Mouse (Mus musculus) hindbrain, embryonic 10.5 days (tissue): ENCODE data around the gene Kcp. TPM values are rescaled to one million over a fixed set of nuclear protein-coding genes. Genes with fewer than 3 reads are reported as not detected.

ENCODE experiments used
- DNase-seq: peaks from one replicate; pipeline ENCODE4 v3.0.0-alpha.2; 2017; ENCODE audit warnings: low spot score
- H3K27ac ChIP-seq: fragments of 300-500 bp; sonication (generic); 2 replicates; pipeline ENCODE4 v1.5.1; 2016; ENCODE audit warnings: mild to moderate bottlenecking, moderate library complexity
- H3K27me3 ChIP-seq: fragments of 300-500 bp; sonication (generic); 2 replicates; pipeline ENCODE4 v1.6.1; 2016; ENCODE audit warnings: mild to moderate bottlenecking; ENCODE audit not compliant: poor library complexity, insufficient read depth, severe bottlenecking
- H3K36me3 ChIP-seq: fragments of 300-500 bp; sonication (generic); 2 replicates; pipeline ENCODE4 v1.6.1; 2016; ENCODE audit warnings: mild to moderate bottlenecking, moderate library complexity
- H3K4me1 ChIP-seq: fragments of 300-500 bp; sonication (generic); replicated peaks from 2 replicates; pipeline ENCODE4 v1.6.1; 2016; ENCODE audit warnings: mild to moderate bottlenecking
- H3K4me3 ChIP-seq: fragments of 300-500 bp; sonication (generic); 2 replicates; pipeline ENCODE4 v1.5.1; 2016; ENCODE audit warnings: mild to moderate bottlenecking, moderate library complexity
- H3K9me3 ChIP-seq: fragments of 300-500 bp; sonication (generic); 2 replicates; pipeline ENCODE4 v1.6.1; 2016; ENCODE audit warnings: mild to moderate bottlenecking, moderate library complexity
- WGBS: fragments of 180-500 bp; shearing (Covaris S2); methylation state at CpG from one replicate; pipeline ENCODE4 v1.1.7; 2016; 5-methylcytosine and 5-hydroxymethylcytosine counted together
- polyA plus RNA-seq: library from polyadenylated mRNA; unstranded; fragments of >200 nt; fragmentation: Nextera tagmentation; extraction: Ambion mirVana; gene quantifications from 2 replicates; pipeline ENCODE4 v1.2.1, GENCODE M21; 2016

Gene Kcp
- polyA plus RNA-seq, 1 experiment from 2014 or later, result 13.5 TPM

DNA sequence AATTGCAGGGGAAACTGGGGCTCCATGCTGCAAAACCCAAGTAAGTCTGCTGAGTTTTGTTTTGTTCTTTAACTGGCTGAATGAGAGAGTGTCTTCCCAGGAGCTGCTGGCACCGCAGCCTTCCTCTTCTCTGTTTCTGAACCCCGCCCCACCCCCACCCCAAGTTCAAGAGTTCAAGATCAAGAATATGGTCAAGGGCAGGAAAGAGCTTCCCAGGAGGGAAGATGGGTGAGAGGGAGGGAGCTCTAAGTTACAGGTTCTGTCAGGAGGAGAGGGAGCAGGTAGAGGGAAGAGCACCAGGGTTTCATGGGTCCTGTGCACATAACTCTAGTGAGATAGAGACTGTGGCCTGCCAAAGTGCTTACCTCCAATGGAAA, 21.7 kb upstream of the Kcp start:
- DNase-seq, result no peak
- H3K4me1 ChIP-seq, result peaks cover 36% of the 10 kb centered on the region
- H3K4me3 ChIP-seq, result no peak overlapping the region
- peaks cover 72% of the 10 kb centered on the region for H3K27me3 ChIP-seq
- peaks cover 4% of the 10 kb centered on the region; the same call in 1 of the 2 replicates for H3K9me3 ChIP-seq
- WGBS, result 22% methylated on average over 2 of the region's 2 CpGs
- no peak overlapping the region for H3K27ac ChIP-seq
- no peaks in the 10 kb centered on the region for H3K36me3 ChIP-seq

- no peaks in the 10 kb centered on the region for H3K36me3 ChIP-seq
- peaks cover 4% of the 10 kb centered on the region; the same call in 1 of the 2 replicates for H3K9me3 ChIP-seq
- H3K27ac ChIP-seq, result no peak overlapping the region
- peaks cover 78% of the 10 kb centered on the region for H3K27me3 ChIP-seq
- WGBS, result 35% methylated on average over 13 of the region's 13 CpGs
- H3K4me3 ChIP-seq, result 0 out of 2 replicates have a peak overlapping the region, but pooled peaks have one; percentile 13
- DNase-seq, result no peak
- H3K4me1 ChIP-seq, result peaks cover 38% of the 10 kb centered on the region
Observed at GRCm38 (mm10) chr6:29528561-29529443, 21.1 kb upstream of the Kcp start.

GRCm38 (mm10) chr6:29528165-29528505, 20.4 kb upstream of the Kcp start:
- no peak for DNase-seq

DNA sequence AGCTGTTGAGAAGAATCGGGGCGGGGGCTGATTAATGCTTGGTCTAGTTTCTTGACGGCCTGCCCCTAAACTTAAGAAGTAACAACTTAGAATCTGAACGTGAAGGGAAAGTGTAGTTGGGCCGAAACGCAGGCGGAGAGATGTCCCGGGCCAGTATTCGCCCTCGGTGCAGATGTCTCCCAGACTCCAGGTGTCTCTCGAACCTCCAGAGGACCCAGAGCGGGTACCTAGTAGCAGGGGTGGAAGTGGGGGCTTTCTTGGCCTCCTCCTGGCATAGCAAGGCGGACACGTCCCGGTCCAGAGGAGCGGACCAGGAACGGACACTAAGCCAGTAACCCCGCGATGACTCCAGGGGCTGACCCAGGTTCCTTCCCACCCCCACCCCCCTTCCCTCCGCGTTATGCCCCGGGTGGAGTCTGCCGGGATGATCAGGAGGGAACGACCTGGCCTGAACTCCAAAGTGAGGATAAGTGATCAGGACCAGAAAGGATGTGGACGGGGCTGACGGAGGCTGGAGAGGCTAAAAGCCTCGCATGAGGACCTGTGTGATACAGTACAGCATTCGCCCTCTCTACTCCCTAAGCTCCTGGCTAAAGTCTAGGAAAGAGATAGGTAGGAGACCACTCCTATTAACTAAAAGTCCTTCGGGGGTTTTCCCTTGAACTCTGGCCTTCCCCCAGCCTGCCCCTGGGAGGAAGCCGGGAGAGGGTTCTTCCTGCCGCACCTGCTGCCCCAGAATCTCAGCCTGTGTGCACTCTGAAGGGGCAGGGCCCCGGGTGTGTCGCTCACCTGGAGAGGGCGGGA, 19.8 kb upstream of the Kcp start:
- H3K4me3 ChIP-seq, result peak overlapping the region; percentile 69
- no peaks in the 10 kb centered on the region for H3K36me3 ChIP-seq
- DNase-seq, result no peak
- no peak overlapping the region for H3K27ac ChIP-seq
- H3K27me3 ChIP-seq, result peaks cover 90% of the 10 kb centered on the region
- WGBS, result 5% methylated on average over 34 of the region's 34 CpGs
- peaks cover 4% of the 10 kb centered on the region; the same call in 1 of the 2 replicates for H3K9me3 ChIP-seq
- peaks cover 40% of the 10 kb centered on the region for H3K4me1 ChIP-seq

More at GRCm38 (mm10) chr6:29528165-29528505, 20.4 kb upstream of the Kcp start:
- Histone ChIP-seq H3K9me3 (peaks cover 4% of the 10 kb centered on the region; the same call in 1 of the 2 replicates), H3K27ac (no peak overlapping the region), H3K4me1 (peaks cover 40% of the 10 kb centered on the region), H3K4me3 (peak overlapping the region; percentile 69), H3K36me3 (no peaks in the 10 kb centered on the region), H3K27me3 (peaks cover 85% of the 10 kb centered on the region)
- WGBS, result 18% methylated on average over 8 of the region's 8 CpGs

GRCm38 (mm10) chr6:29526281-29527251, 18.8 kb upstream of the Kcp start, which contains the start of gene Irf5:
TSS of gene Irf5 (plus strand) at chr6:29526625.
- H3K4me3 ChIP-seq, result peak within 1 kb of the TSS; percentile 69
- peak; percentile 59 for DNase-seq
- H3K27me3 ChIP-seq, result peaks cover 96% of the 10 kb centered on the region
- peak within 1 kb of the TSS; percentile 71 for H3K27ac ChIP-seq
- H3K36me3 ChIP-seq, result no peaks in the 10 kb centered on the region
- H3K4me1 ChIP-seq, result peaks cover 40% of the 10 kb centered on the region
- under 1% methylated on average over 92 of the region's 96 CpGs for WGBS
- H3K9me3 ChIP-seq, result peaks cover 4% of the 10 kb centered on the region; the same call in 1 of the 2 replicates

GRCm38 (mm10) chr6:29525256-29525655, 17.5 kb upstream of the Kcp start:
- H3K4me3 ChIP-seq, result no peak overlapping the region
- peaks cover 93% of the 10 kb centered on the region for H3K27me3 ChIP-seq
- H3K4me1 ChIP-seq, result peaks cover 40% of the 10 kb centered on the region
- H3K27ac ChIP-seq, result no peak overlapping the region
- no peak for DNase-seq
- 63% methylated on average over 6 of the region's 6 CpGs for WGBS
- peaks cover 4% of the 10 kb centered on the region; the same call in 1 of the 2 replicates for H3K9me3 ChIP-seq
- H3K36me3 ChIP-seq, result no peaks in the 10 kb centered on the region

GRCm38 (mm10) chr6:29524034-29524489, 16.3 kb upstream of the Kcp start:
- Histone ChIP-seq H3K9me3 (peaks cover 4% of the 10 kb centered on the region; the same call in 1 of the 2 replicates), H3K4me1 (peaks cover 34% of the 10 kb centered on the region), H3K27ac (no peak overlapping the region), H3K36me3 (no peaks in the 10 kb centered on the region), H3K27me3 (peaks cover 81% of the 10 kb centered on the region), H3K4me3 (no peak overlapping the region)
- no peak for DNase-seq
- 75% methylated on average over 6 of the region's 6 CpGs for WGBS

GRCm38 (mm10) chr6:29523301-29524033, 15.7 kb upstream of the Kcp start:
- no peak for DNase-seq
- H3K36me3 ChIP-seq, result no peaks in the 10 kb centered on the region
- peaks cover 4% of the 10 kb centered on the region; the same call in 1 of the 2 replicates for H3K9me3 ChIP-seq
- peaks cover 28% of the 10 kb centered on the region for H3K4me1 ChIP-seq
- 77% methylated on average over 12 of the region's 12 CpGs for WGBS
- no peak overlapping the region for H3K4me3 ChIP-seq
- H3K27me3 ChIP-seq, result peaks cover 76% of the 10 kb centered on the region
- no peak overlapping the region; the same call in 1 of the 2 replicates for H3K27ac ChIP-seq

GRCm38 (mm10) chr6:29522626-29523300, 15.0 kb upstream of the Kcp start:
- no peak for DNase-seq
- Histone ChIP-seq H3K4me1 (peaks cover 22% of the 10 kb centered on the region), H3K4me3 (no peak overlapping the region), H3K27me3 (peaks cover 76% of the 10 kb centered on the region), H3K36me3 (no peaks in the 10 kb centered on the region), H3K27ac (peak overlapping the region; percentile 16; the same call in 1 of the 2 replicates), H3K9me3 (peaks cover 4% of the 10 kb centered on the region; the same call in 1 of the 2 replicates)
- 71% methylated on average over 6 of the region's 6 CpGs for WGBS

DNA sequence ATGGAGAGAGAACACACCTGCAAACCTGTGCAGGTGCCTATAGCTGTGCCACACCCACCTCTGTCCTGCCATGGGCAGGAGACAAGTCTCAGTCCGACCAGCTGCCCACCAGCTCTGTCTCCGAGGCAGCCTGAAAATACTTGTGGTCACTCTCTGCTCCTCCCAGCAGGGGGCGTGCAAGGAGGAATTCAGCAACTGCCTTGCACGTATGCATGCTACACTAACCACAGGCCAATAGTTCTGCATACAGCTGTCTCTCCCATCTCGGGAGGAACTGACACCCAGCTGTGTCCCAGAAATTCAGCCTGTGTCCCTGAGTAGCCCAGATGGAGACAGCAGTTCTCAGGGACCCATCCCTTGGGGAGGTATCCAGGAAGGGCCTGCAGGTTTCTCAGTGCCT, 9.4 kb upstream of the Kcp start:
- 12% methylated on average over 5 of the region's 5 CpGs for WGBS
- peaks cover 21% of the 10 kb centered on the region for H3K4me1 ChIP-seq
- H3K9me3 ChIP-seq, result no peaks in the 10 kb centered on the region
- H3K27ac ChIP-seq, result no peak overlapping the region
- H3K27me3 ChIP-seq, result peaks cover 54% of the 10 kb centered on the region
- peak; percentile 79 for DNase-seq
- H3K4me3 ChIP-seq, result no peak overlapping the region
- no peaks in the 10 kb centered on the region for H3K36me3 ChIP-seq

GRCm38 (mm10) chr6:29513284-29513683, 5.5 kb upstream of the Kcp start:
- H3K27ac ChIP-seq, result peak overlapping the region; percentile 83
- peaks cover 31% of the 10 kb centered on the region for H3K4me1 ChIP-seq
- H3K36me3 ChIP-seq, result no peaks in the 10 kb centered on the region
- DNase-seq, result peak; percentile 83
- no peaks in the 10 kb centered on the region for H3K9me3 ChIP-seq
- peaks cover 75% of the 10 kb centered on the region for H3K27me3 ChIP-seq
- WGBS, result under 1% methylated on average over 11 of the region's 11 CpGs
- H3K4me3 ChIP-seq, result peak overlapping the region; percentile 40
